ENCODE assay signal across 12 mouse cellular contexts in the genomic region with DNA sequence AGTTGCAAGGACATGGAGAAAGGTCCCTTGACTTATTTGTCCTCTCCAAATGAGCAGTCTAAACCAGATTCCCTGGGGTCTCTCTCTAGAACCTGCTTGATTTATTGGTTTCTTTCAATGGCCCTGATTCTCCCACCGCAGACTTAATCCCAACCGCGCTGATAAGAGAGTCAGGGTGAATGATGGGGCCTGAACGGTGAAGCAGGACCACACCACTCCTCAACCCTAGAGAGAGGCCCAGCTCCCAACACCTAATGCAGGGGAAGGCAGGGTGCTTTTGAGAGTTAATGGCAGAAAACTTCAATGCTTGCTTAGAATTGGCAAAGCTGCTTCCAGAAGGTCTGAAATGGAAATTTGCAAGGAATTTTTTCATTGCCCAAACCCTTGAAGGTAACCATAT. TPM values are rescaled to one million over a fixed set of nuclear protein-coding genes. Genes with fewer than 3 reads are reported as not detected.
DNase-seq lines count a peak whose midpoint lies in the region; ATAC-seq lines count a peak whose summit lies in the region.
"Had no signal": no experiment of that assay in that cellular context is flagged by ENCODE, and none has a peak within 500 bp of the region (broad histone marks: within the 10 kb centered on the region; RNA-seq: fewer than 3 reads in every experiment).

No protein-coding gene starts in this region.

- H3K27me3 ChIP-seq in heart, embryonic 11.5 days (ENCODE audit: control insufficient read depth, insufficient read depth, low read length), result peaks cover 48% of the 10 kb centered on the region
- peaks cover 97% of the 10 kb centered on the region for H3K27me3 ChIP-seq in midbrain, embryonic 10.5 days (ENCODE audit: low read depth, poor library complexity, severe bottlenecking)
- H3K27me3 ChIP-seq: Patski had no signal

- peak overlapping the region; percentile 30 for H3K9ac ChIP-seq in heart, embryonic 11.5 days (ENCODE audit: low read depth, low read length)

- H3K27ac ChIP-seq in heart, embryonic 11.5 days (ENCODE audit: low read depth, low read length), result no peak overlapping the region
- H3K27ac ChIP-seq in midbrain, embryonic 10.5 days (replicated peaks), result no peak overlapping the region

- H3K4me3 ChIP-seq in heart, embryonic 11.5 days (ENCODE audit: low read depth, low read length), result peak overlapping the region; percentile 59
- H3K4me3 ChIP-seq in midbrain, embryonic 10.5 days, result peak overlapping the region; percentile 40
- H3K4me3 ChIP-seq: erythroblast, embryonic 14.5 days had no signal

- 6% methylated on average over 4 of the region's 4 CpGs for WGBS in heart, embryonic 11.5 days (ENCODE audit: insufficient replicate concordance)
- 3% methylated on average over 4 of the region's 4 CpGs for WGBS in midbrain, embryonic 10.5 days

- no peaks in the 10 kb centered on the region for H3K9me3 ChIP-seq in heart, embryonic 11.5 days (replicated peaks; ENCODE audit: control insufficient read depth, low read length)
- H3K9me3 ChIP-seq in midbrain, embryonic 10.5 days (replicated peaks), result no peaks in the 10 kb centered on the region

- no peaks in the 10 kb centered on the region for H3K36me3 ChIP-seq in heart, embryonic 11.5 days (ENCODE audit: control insufficient read depth, insufficient read depth, low read length)
- H3K36me3 ChIP-seq in midbrain, embryonic 10.5 days, result no peaks in the 10 kb centered on the region

- no peak for ATAC-seq in heart, embryonic 11.5 days (replicated peaks; ENCODE audit: insufficient number of reproducible peaks, low FRiP score, low TSS enrichment)
- ATAC-seq: Patski had no signal

- peaks cover 19% of the 10 kb centered on the region for H3K4me1 ChIP-seq in heart, embryonic 11.5 days (ENCODE audit: control insufficient read depth, insufficient read depth, low read length)
- peaks cover 74% of the 10 kb centered on the region for H3K4me1 ChIP-seq in midbrain, embryonic 10.5 days

- peak overlapping the region; percentile 90 for H3K4me2 ChIP-seq in heart, embryonic 11.5 days

- no peak for DNase-seq in heart, adult 18-20 months
- DNase-seq in thymus, postnatal 4 days, result peak; percentile 30
- DNase-seq in thymus, adult 18-20 months, result no peak
- peak; percentile 32 for DNase-seq in midbrain, embryonic 10.5 days (ENCODE audit: low spot score)
- no peak for DNase-seq in adrenal gland, adult 18-20 months (ENCODE audit: low spot score in 2 of 2)
- no peak for DNase-seq in testis, postnatal 14 days (ENCODE audit: low spot score)
- no peak for DNase-seq in spleen, postnatal 14 days (ENCODE audit: low spot score in 2 of 2)
- DNase-seq: lung, postnatal 10 days had no signal

RNA-seq across cellular contexts. Expression of gene 4930412O13Rik, which starts 5.8 kb away (rescaled TPM):
- polyA plus RNA-seq in heart, embryonic 11.5 days (2014; fragmentation: Nextera tagmentation; extraction: Ambion mirVana), result 1.2 TPM in 1 of 2 replicates, not detected in the other
- not detected for total RNA-seq in heart, adult 18-20 months (2021)
- polyA plus RNA-seq in midbrain, embryonic 10.5 days (2016; fragmentation: Nextera tagmentation; extraction: Ambion mirVana), result 0.31 and 1.1 TPM in 2 replicates
- total RNA-seq in adrenal gland, adult 18-20 months (2021), result 1 to 10 TPM; 1.1 to 1.4 TPM
- total RNA-seq: layer of hippocampus, adult 8-10 months had no signal
- polyA plus RNA-seq: erythroblast, embryonic 14.5 days; Patski had no signal

RNA-seq across cellular contexts. Expression of gene 9230102O04Rik, which starts 14.1 kb away (rescaled TPM):
- polyA plus RNA-seq in heart, embryonic 11.5 days (2014; fragmentation: Nextera tagmentation; extraction: Ambion mirVana), result 0.51 and 0.89 TPM in 2 replicates
- total RNA-seq in heart, adult 18-20 months (2021), result not detected
- 0.47 and 1.2 TPM in 2 replicates for polyA plus RNA-seq in midbrain, embryonic 10.5 days (2016; fragmentation: Nextera tagmentation; extraction: Ambion mirVana)
- total RNA-seq in adrenal gland, adult 18-20 months (2021), result not detected
- total RNA-seq: layer of hippocampus, adult 8-10 months had no signal
- polyA plus RNA-seq: erythroblast, embryonic 14.5 days; Patski had no signal

RNA-seq across cellular contexts. Expression of gene Gata3, which starts 14.6 kb away (rescaled TPM):
- 9.7 and 9.8 TPM in 2 replicates for polyA plus RNA-seq in heart, embryonic 11.5 days (2014; fragmentation: Nextera tagmentation; extraction: Ambion mirVana)
- 1 to 10 TPM in 1 of 2 experiments, under 1 TPM in 1; 0.62 to 1.0 TPM for total RNA-seq in heart, adult 18-20 months (2021)
- polyA plus RNA-seq in midbrain, embryonic 10.5 days (2016; fragmentation: Nextera tagmentation; extraction: Ambion mirVana), result 10.5 and 28.2 TPM in 2 replicates
- 10 to 100 TPM; 11.7 to 14.2 TPM for total RNA-seq in adrenal gland, adult 18-20 months (2021)

Comparison
In these comparisons a context has a peak if more than half of its experiments do, and no peak if none do; other contexts are left out.
1. DNase-seq: peak in thymus, postnatal 4 days (single experiment) and midbrain, embryonic 10.5 days (single experiment); none in heart, adult 18-20 months (0 of 2), thymus, adult 18-20 months (0 of 2), adrenal gland, adult 18-20 months (0 of 2), testis, postnatal 14 days (single experiment) and spleen, postnatal 14 days (0 of 2).
2. RNA of gene Gata3, which starts 14.6 kb away (total RNA-seq): 11.7 to 14.2 TPM in adrenal gland, adult 18-20 months; 0.62 to 1.0 TPM in heart, adult 18-20 months; every median in the first group is over 4 times any median in the second.